Mouse (Mus musculus) right cerebral cortex, adult 18-20 months (tissue): Measurements from ENCODE around the gene Nelfb.
"Not testable (repeated sequence)": the region's sequence is repeated elsewhere in the genome, so short reads cannot be mapped to it uniquely, and the experiment has no call there.

Experiments used
- DNase-seq: peaks from one replicate; pipeline ENCODE4 v3.0.0; 2022; ENCODE audit warnings: mixed read lengths

Gene Nelfb

GRCm38 (mm10) chr2:25211121-25211670, at the start of gene Nelfb:
Nelfb (minus strand) TSS chr2:25211489.
- DNase-seq: peak; percentile 85

- no peak for DNase-seq
Measured at GRCm38 (mm10) chr2:25258887-25259286, 47.6 kb upstream of the Nelfb start.

- DNase-seq: not testable (repeated sequence)
Measured at GRCm38 (mm10) chr2:25257250-25257649, 46.0 kb upstream of the Nelfb start.

- DNase-seq: not testable (repeated sequence)
Measured at GRCm38 (mm10) chr2:25256443-25257109, 45.3 kb upstream of the Nelfb start.

GRCm38 (mm10) chr2:25255284-25255779, 44.0 kb upstream of the Nelfb start, which contains the start of gene Tmem203:
Tmem203 (plus strand) TSS chr2:25255439.
- DNase-seq: peak; percentile 88

- DNase-seq: no peak
Measured at GRCm38 (mm10) chr2:25252331-25252730, 41.0 kb upstream of the Nelfb start.

GRCm38 (mm10) chr2:25246183-25247072, 35.1 kb upstream of the Nelfb start, which contains the start of gene AL732309.1:
AL732309.1 (minus strand) TSS chr2:25246863.
- no peak for DNase-seq

- DNase-seq: no peak
Measured at GRCm38 (mm10) chr2:25244144-25244543, 32.9 kb upstream of the Nelfb start.

- DNase-seq: no peak
Measured at GRCm38 (mm10) chr2:25243342-25243741, 32.1 kb upstream of the Nelfb start.

- peak; percentile 53 for DNase-seq
Measured at GRCm38 (mm10) chr2:25242101-25242506, 30.8 kb upstream of the Nelfb start, which contains the start of the genes Rnf208 and Cysrt1. Rnf208 (plus strand) TSS chr2:25242255. Cysrt1 (minus strand) TSS chr2:25242452.

- no peak for DNase-seq
Measured at GRCm38 (mm10) chr2:25241438-25241775, 30.1 kb upstream of the Nelfb start.

GRCm38 (mm10) chr2:25240723-25241437, 29.6 kb upstream of the Nelfb start:
- DNase-seq: peak; percentile 87

GRCm38 (mm10) chr2:25240310-25240709, 29.0 kb upstream of the Nelfb start:
- DNase-seq: no peak

- no peak for DNase-seq
Measured at GRCm38 (mm10) chr2:25239766-25240165, 28.5 kb upstream of the Nelfb start.

- no peak for DNase-seq
Measured at GRCm38 (mm10) chr2:25238106-25238505, 26.8 kb upstream of the Nelfb start.

- DNase-seq: no peak
Measured at GRCm38 (mm10) chr2:25237522-25237921, 26.2 kb upstream of the Nelfb start.

- no peak for DNase-seq
Measured at GRCm38 (mm10) chr2:25236614-25237013, 25.3 kb upstream of the Nelfb start, which contains the start of gene Rnf224. Rnf224 (minus strand) TSS chr2:25236787.

- no peak for DNase-seq
Measured at GRCm38 (mm10) chr2:25234551-25235220, 23.4 kb upstream of the Nelfb start.

- DNase-seq: no peak
Measured at GRCm38 (mm10) chr2:25234050-25234449, 22.8 kb upstream of the Nelfb start, which contains the start of gene Slc34a3. Slc34a3 (minus strand) TSS chr2:25234364.

GRCm38 (mm10) chr2:25233421-25233820, 22.1 kb upstream of the Nelfb start:
- no peak for DNase-seq

- DNase-seq: no peak
Measured at GRCm38 (mm10) chr2:25231038-25231437, 19.7 kb upstream of the Nelfb start.

- no peak for DNase-seq
Measured at GRCm38 (mm10) chr2:25230581-25230980, 19.3 kb upstream of the Nelfb start.
